Mouse (Mus musculus) limb, embryonic 14.5 days (tissue): ENCODE results near the gene Nkx2-1. TPM values are rescaled to one million over a fixed set of nuclear protein-coding genes. Genes with fewer than 3 reads are reported as not detected.
"Not testable (repeated sequence)": the region's sequence is repeated elsewhere in the genome, so short reads cannot be mapped to it uniquely, and the experiment has no call there.

Source experiments
- ATAC-seq: fragments of 200-750 bp; cut with Nextera tagmentation; 2 replicates; pipeline ENCODE4 v1.8.0; 2017; ENCODE audit warnings: low read depth, moderate number of reproducible peaks, moderate TSS enrichment; ENCODE audit not compliant: low FRiP score
- DNase-seq: peaks from one replicate; pipeline ENCODE4 v3.0.0-alpha.2; 2015; ENCODE audit warnings: low spot score
- H3K27ac ChIP-seq: fragments of 300-500 bp; sonication (generic); replicated peaks from 2 replicates; pipeline ENCODE4 v1.5.1; 2014; ENCODE audit warnings: low read depth, mild to moderate bottlenecking, low read length, moderate library complexity, mixed read lengths
- H3K27me3 ChIP-seq: fragments of 300-500 bp; sonication (generic); 2 replicates; pipeline ENCODE4 v1.6.1; 2014; ENCODE audit warnings: low read length, mixed read lengths; ENCODE audit not compliant: control insufficient read depth, insufficient read depth
- H3K36me3 ChIP-seq: fragments of 300-500 bp; sonication (generic); 2 replicates; pipeline ENCODE4 v1.6.1; 2014; ENCODE audit warnings: mild to moderate bottlenecking, low read length, moderate library complexity, mixed read lengths; ENCODE audit not compliant: control insufficient read depth, insufficient read depth
- H3K4me1 ChIP-seq: fragments of 300-500 bp; sonication (generic); 2 replicates; pipeline ENCODE4 v1.6.1; 2014; ENCODE audit warnings: antibody characterized with exemption, low read length, mixed read lengths; ENCODE audit not compliant: control insufficient read depth, insufficient read depth
- H3K4me2 ChIP-seq: fragments of 300-500 bp; sonication (generic); replicated peaks from 2 replicates; pipeline ENCODE4 v1.6.1; 2014; ENCODE audit warnings: low read depth, mild to moderate bottlenecking, low read length, moderate library complexity; ENCODE audit not compliant: severe bottlenecking
- H3K4me3 ChIP-seq: fragments of 300-500 bp; sonication (generic); replicated peaks from 2 replicates; pipeline ENCODE4 v1.5.1; 2014; ENCODE audit warnings: low read length
- H3K9ac ChIP-seq: fragments of 300-500 bp; sonication (generic); 2 replicates; pipeline ENCODE4 v1.6.1; 2014; ENCODE audit warnings: mild to moderate bottlenecking, low read depth, low read length, moderate library complexity; ENCODE audit not compliant: severe bottlenecking
- H3K9me3 ChIP-seq: fragments of 300-500 bp; sonication (generic); 2 replicates; pipeline ENCODE4 v1.6.1; 2016; ENCODE audit warnings: low read length; ENCODE audit not compliant: control insufficient read depth
- POLR2A ChIP-seq: fragments of 200-500 bp; IDR thresholded peaks from 2 replicates; pipeline ENCODE4 v1.8.0; 2012; ENCODE audit warnings: inconsistent platforms, mild to moderate bottlenecking, moderate library complexity, borderline replicate concordance; ENCODE audit not compliant: insufficient read depth, insufficient read length; ENCODE audit errors: extremely low read depth
- WGBS: fragments of 180-500 bp; shearing (Covaris S2); extraction: QIAGEN DNeasy Blood & Tissue Kit; methylation state at CpG from one replicate; pipeline ENCODE4 v1.1.7; 2014; 5-methylcytosine and 5-hydroxymethylcytosine counted together
- polyA plus RNA-seq, 2 experiments: library from polyadenylated mRNA; depleted of rRNA in 1 of 2; stranded (reverse) in 1 of 2; unstranded in 1 of 2; fragments of >200 nt; fragmentation: Nextera tagmentation in 1 of 2; extraction: Ambion mirVana in 1 of 2; gene quantifications; 2 replicates each; pipeline versions ENCODE4 v1.2.1 to v1.2.3; 2012 to 2014

Gene Nkx2-1
- polyA plus RNA-seq, 2 experiments, result 0.20 TPM; not detected in 1

- H3K9me3 ChIP-seq, result no peaks in the 10 kb centered on the region
- WGBS, result 2% methylated on average over 36 of the region's 36 CpGs
- peaks cover 93% of the 10 kb centered on the region for H3K27me3 ChIP-seq
Observed at GRCm38 (mm10) chr12:56528881-56529681, 7.6 kb downstream of the Nkx2-1 start.

GRCm38 (mm10) chr12:56528034-56528570, 8.6 kb downstream of the Nkx2-1 start:
- peaks cover 93% of the 10 kb centered on the region for H3K27me3 ChIP-seq
- H3K4me1 ChIP-seq, result no peaks in the 10 kb centered on the region
- DNase-seq (no peak), ATAC-seq (no peak)
- H3K9ac ChIP-seq, result no peak overlapping the region
- H3K4me2 ChIP-seq, result no peak overlapping the region
- H3K4me3 ChIP-seq, result no peak overlapping the region
- H3K27ac ChIP-seq, result no peak overlapping the region
- WGBS, result 1% methylated on average over 8 of the region's 8 CpGs
- TF ChIP-seq POLR2A, result no peak
- no peaks in the 10 kb centered on the region for H3K36me3 ChIP-seq
- H3K9me3 ChIP-seq, result no peaks in the 10 kb centered on the region

More at GRCm38 (mm10) chr12:56528881-56529681, 7.6 kb downstream of the Nkx2-1 start:
- no peak for DNase-seq
- Histone ChIP-seq H3K27ac (no peak overlapping the region), H3K4me1 (no peaks in the 10 kb centered on the region), H3K9ac (no peak overlapping the region), H3K4me2 (no peak overlapping the region), H3K4me3 (no peak overlapping the region), H3K36me3 (no peaks in the 10 kb centered on the region)
- no peak for TF ChIP-seq POLR2A
- no peak for ATAC-seq

GRCm38 (mm10) chr12:56527071-56527470, 9.6 kb downstream of the Nkx2-1 start:
- peaks cover 95% of the 10 kb centered on the region for H3K27me3 ChIP-seq
- no peak overlapping the region for H3K4me2 ChIP-seq
- no peak overlapping the region for H3K4me3 ChIP-seq
- H3K4me1 ChIP-seq, result no peaks in the 10 kb centered on the region
- ATAC-seq (no peak), DNase-seq (no peak)
- no peak overlapping the region for H3K9ac ChIP-seq
- 32% methylated on average over 4 of the region's 4 CpGs for WGBS
- H3K36me3 ChIP-seq, result no peaks in the 10 kb centered on the region
- no peaks in the 10 kb centered on the region for H3K9me3 ChIP-seq
- no peak overlapping the region for H3K27ac ChIP-seq
- TF ChIP-seq POLR2A, result no peak

GRCm38 (mm10) chr12:56525219-56525797, 11.4 kb downstream of the Nkx2-1 start:
- H3K4me1 ChIP-seq, H3K4me3 ChIP-seq, H3K27ac ChIP-seq, H3K4me2 ChIP-seq, DNase-seq, H3K36me3 ChIP-seq, H3K9ac ChIP-seq, ATAC-seq, H3K9me3 ChIP-seq: not testable (repeated sequence)
- peaks cover 94% of the 10 kb centered on the region for H3K27me3 ChIP-seq
- 1% methylated on average over 8 of the region's 16 CpGs for WGBS

GRCm38 (mm10) chr12:56524201-56524600, 12.5 kb downstream of the Nkx2-1 start:
- Histone ChIP-seq H3K4me1 (0 out of 2 replicates have a peak, but pooled peaks cover 4% of the 10 kb centered on the region), H3K27ac (no peak overlapping the region), H3K27me3 (peaks cover 94% of the 10 kb centered on the region), H3K4me2 (no peak overlapping the region), H3K9ac (no peak overlapping the region), H3K9me3 (no peaks in the 10 kb centered on the region), H3K36me3 (no peaks in the 10 kb centered on the region), H3K4me3 (no peak overlapping the region)
- DNase-seq, result no peak
- ATAC-seq, result no peak
- WGBS, result 6% methylated on average over 13 of the region's 14 CpGs
- TF ChIP-seq POLR2A, result no peak
